Mouse (Mus musculus) yolk sac, embryonic 10.5 days (tissue): Measurements from ENCODE around the gene Ptbp3.
A peak's percentile ranks its signal among the peaks of the same experiment; 100 is the strongest.

Source experiments
- DNase-seq: peaks from one replicate; pipeline ENCODE4 v3.0.0-alpha.2; 2017; ENCODE audit warnings: low spot score

Gene Ptbp3

DNA sequence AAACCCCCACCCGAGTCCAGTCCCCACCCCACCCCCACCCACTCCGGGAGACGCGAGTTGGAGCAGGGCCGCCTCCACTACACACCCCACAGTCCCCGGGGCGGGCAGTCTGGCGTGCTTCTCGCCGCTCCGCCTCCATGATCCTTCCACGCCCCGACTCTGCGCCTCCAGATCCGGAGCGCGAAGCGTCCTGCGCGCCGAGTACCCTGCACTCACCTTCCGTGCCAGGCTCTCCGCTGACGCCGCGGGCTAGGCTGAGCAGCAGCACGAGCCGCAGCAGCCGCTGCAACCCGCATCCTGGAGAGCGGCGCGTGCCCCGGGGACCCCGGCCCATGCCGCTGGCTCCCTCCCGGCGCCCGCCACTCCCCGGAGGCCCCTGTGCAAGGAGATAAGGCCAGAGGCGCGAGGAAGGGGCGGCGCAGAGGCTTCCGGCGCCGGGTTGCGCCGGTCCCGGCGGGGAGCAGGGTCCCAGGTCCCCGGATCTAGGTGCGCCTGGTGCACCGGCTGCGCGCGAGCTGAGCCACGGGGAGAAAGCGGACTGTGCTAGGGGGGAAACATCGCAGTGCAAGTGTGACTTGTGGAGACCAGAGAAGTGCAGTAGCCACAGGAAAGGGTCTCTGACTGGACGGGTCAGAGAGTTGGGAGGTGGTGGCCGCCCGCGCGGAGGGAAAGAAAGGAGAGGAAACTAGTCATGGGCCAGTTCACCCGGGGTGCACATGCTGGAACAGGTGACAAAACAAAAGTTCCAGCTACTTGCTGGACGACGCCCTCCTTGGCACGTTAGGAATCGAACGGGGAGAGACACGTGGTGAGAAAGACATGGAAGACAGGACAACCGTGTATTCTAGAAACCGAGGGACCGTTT is 110.9 kb downstream of the Ptbp3 start, which contains the start of gene Susd1:
Gene Susd1 (minus strand): TSS at position 644 of the 865 bp plus-strand sequence.
- peak; percentile 85 for DNase-seq

DNA sequence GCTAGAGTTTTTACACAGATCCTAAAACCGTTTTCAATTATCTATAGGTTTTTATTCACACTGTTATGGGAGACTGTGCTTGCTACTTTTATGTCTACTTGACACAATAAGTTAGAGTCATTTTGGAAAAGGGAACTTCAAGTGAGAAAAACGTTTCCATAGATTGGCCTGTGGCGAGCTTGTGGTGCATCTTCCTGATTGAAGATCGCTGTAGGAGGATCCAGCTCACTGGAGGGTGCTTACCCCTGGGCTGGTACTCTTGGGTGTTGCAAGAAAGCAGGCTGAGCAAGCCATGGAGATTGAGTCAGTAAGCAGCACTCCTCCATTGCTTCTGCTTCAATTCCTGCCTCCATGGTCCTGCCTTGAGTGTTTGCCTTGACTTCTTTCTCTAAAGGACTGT is 113.2 kb downstream of the Ptbp3 start:
- no peak for DNase-seq

- no peak for DNase-seq
Measured at GRCm38 (mm10) chr4:59434039-59434438, 115.1 kb downstream of the Ptbp3 start.

DNA sequence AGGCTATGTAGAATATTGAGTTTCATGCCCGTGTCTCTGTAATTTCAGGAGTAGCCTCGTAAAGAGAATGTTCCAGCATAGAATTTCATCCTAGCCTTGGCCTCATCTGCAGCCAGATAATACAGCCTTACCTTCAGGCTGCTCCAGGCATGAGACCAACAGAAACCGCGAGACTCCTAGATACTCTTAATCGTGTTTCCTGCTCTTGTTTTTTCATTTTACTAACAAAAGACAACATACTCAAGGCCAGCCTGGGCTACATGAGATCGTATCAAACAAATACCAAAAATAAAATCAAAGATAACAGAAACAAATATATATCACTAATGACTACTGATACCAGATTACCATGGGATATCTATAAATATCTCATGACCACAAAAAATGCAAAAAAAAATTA is 120.0 kb downstream of the Ptbp3 start:
- DNase-seq = no peak

GRCm38 (mm10) chr4:59426429-59426828 is 122.7 kb downstream of the Ptbp3 start:
- peak; percentile 22 for DNase-seq

GRCm38 (mm10) chr4:59422808-59423207 is 126.4 kb downstream of the Ptbp3 start:
- DNase-seq = no peak

- DNase-seq = peak; percentile 48
Measured at GRCm38 (mm10) chr4:59422025-59422783, 127.0 kb downstream of the Ptbp3 start.
